Mouse (Mus musculus) stomach, embryonic 14.5 days (tissue): Measurements from ENCODE around the gene Zfp989. TPM values are rescaled to one million over a fixed set of nuclear protein-coding genes. Genes with fewer than 3 reads are reported as not detected.

ENCODE experiments used
- polyA plus RNA-seq: library from polyadenylated mRNA; unstranded; fragments of >200 nt; fragmentation: Nextera tagmentation; extraction: Ambion mirVana; gene quantifications from 2 replicates; pipeline ENCODE4 v1.2.1, GENCODE M21; 2014

Gene Zfp989
- polyA plus RNA-seq, 1 experiment from 2014 or later: 0.52 TPM

Other genes starting within 250 kb of the Zfp989 start
- gene Gm21411, start 62.4 kb upstream of the Zfp989 start, polyA plus RNA-seq: not detected in 2 replicates
- gene Rex2, start 49.9 kb downstream of the Zfp989 start, polyA plus RNA-seq: not detected in 2 replicates
- gene Zfp991, start 160.1 kb downstream of the Zfp989 start, polyA plus RNA-seq: 9.3 TPM in 2 replicates